Mouse (Mus musculus): ENCODE measurements at regions not wholly inside any gene's neighbourhood (a gene's known extent, or its start where the extent isn't known, plus 50 kb on each side); places are given as distances from the start of the nearest gene placed in this dataset.

DNA sequence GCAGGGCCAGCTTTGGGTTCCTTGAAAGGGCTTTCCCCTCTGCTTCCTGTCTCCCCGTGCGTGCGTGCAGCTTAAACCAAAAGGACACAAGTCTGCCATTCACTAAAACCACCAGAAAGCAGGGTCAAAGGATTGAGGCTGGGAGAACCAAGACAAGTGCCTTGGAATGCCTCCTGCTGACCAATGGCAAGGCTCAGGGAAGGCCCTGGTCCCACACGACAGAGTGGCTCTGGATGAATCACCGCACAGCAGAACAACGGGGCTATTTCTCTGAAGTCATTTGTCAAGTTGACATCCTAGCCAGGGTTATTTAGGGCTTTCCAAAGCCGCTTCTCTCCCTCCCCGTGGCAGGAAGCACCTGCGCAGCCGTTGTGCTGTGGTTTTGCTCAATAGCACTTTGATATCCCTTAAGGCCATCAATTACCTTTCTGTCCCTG, 131.3 kb upstream of the Serp2 start:
- no peak for TF ChIP-seq CTCF (conservative IDR thresholded peaks at IDR 0.05; ENCODE audit: low read length)
- no peak for TF ChIP-seq NANOG (IDR thresholded peaks at IDR 0.05; ENCODE audit: borderline replicate concordance, low read length)

Data from E14TG2a.4 (cell line).